Mouse (Mus musculus) hindlimb bud, embryonic 11.5 days (tissue): ENCODE results near the gene Gpr141.

ENCODE experiments used
- DNase-seq: peaks from one replicate; pipeline ENCODE4 v3.0.0-alpha.2; 2012; ENCODE audit warnings: low read depth, low spot score; ENCODE audit errors: extremely low spot score

Gpr141 gene

DNA sequence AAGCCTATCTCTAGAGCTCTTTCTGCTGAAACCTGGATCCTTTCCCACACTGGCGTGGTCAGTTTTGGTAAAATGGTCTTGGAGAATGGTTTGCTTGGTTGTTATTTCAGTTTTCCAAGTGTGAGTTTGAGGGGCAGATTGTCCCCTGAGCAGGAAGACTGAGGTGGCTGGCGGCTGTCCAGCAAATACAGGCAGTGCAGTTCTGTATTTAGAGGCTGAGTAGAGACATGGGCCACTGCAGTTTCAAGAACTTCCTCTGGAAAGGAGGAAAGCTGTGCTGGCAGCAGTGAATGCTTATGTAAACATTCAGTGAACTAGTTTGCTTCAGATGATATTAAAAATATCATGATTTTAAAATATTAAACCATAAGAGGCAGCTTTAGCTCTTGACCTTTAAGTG is 93.2 kb downstream of the Gpr141 start:
- no peak for DNase-seq

DNA sequence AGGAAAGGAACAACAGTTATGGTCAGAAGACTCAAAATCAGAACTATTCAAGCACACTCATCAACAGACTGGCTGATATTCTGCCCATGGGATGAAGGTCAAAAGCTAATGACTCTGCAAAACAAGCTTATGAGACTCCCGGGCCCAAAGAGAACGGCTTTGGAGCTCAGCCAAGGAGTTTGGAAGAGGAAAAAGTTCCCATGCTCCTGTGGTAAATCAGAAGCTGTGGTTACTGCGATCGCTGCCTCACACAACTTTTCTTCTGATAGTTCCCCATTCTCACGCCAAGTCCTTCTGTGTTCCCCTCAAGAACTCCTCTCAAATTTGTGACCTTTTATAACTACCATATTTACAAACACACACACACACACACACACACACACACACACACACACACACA is 105.1 kb downstream of the Gpr141 start:
- DNase-seq = no peak

GRCm38 (mm10) chr13:19717201-19717600 is 106.9 kb downstream of the Gpr141 start:
- DNase-seq = no peak

DNA sequence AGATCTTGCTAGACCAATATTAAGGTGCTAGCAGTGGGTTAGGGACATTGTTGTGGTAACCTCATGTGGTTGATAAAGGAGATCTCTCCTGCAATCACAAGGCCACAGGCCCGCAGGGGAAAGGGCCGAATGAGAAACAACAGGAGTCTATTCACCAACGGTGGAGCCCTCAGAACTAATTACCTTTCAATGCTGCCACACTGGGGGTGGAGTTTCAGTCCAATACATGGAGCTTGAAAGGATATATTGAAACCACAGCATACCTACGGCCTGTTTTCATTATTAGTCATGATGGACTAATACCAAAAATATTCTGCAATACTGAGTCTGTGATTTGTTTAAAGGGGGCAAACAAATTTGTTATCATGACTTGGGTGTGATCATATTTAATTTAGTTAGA is 120.3 kb downstream of the Gpr141 start:
- no peak for DNase-seq

DNA sequence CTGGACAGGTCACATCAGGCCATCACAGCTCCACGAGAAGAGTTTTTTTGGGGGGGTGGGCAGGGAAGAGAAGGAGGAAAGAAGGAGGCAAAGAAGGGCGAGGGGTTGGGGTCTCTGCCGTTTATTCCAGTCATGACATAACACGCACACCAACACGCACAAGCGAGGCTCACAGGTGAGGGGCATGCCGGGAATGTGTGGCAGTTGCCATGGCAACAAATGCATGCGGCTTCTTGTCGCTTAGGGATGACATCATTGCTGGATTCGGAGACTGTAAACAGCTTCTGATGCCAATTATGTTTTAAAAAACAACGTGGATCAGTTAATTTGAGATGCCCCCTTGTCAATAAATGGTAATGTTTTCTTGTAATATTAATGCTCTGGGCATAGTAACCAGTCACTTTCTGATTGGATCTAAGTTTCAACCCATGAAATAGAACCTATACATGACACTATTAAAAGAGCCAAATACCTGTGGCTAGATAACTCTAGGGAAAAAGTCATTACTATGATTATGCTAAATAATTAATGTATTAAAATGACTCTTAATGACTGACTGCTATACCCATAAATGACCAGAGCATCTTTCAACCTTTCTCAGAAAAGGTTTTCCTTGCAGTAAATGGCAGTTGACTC is 122.5 kb downstream of the Gpr141 start:
- no peak for DNase-seq

GRCm38 (mm10) chr13:19700733-19701442 is 123.2 kb downstream of the Gpr141 start:
- DNase-seq = no peak
